Mouse (Mus musculus) cerebellum, adult 2 months (tissue): ENCODE measurements at regions not wholly inside any gene's neighbourhood (a gene's known extent, or its start where the extent isn't known, plus 50 kb on each side); places are given as distances from the start of the nearest gene placed in this dataset.

Source experiments
- DNase-seq, 2 experiments: peaks; one replicate each; pipeline ENCODE4 v3.0.0; 2021
- H3K27ac ChIP-seq: fragments of 200-500 bp; 2 replicates; pipeline ENCODE4 v1.5.1; 2012; ENCODE audit warnings: low read length, control low read depth, inconsistent platforms; ENCODE audit not compliant: insufficient read depth
- H3K27me3 ChIP-seq: fragments of 200-500 bp; 2 replicates; pipeline ENCODE4 v1.6.1; 2012; ENCODE audit warnings: inconsistent platforms, mild to moderate bottlenecking, low read length, moderate library complexity; ENCODE audit not compliant: control insufficient read depth, insufficient read depth
- H3K4me1 ChIP-seq: fragments of 200-500 bp; 2 replicates; pipeline ENCODE4 v1.6.1; 2011; ENCODE audit warnings: low read length; ENCODE audit not compliant: control insufficient read depth, insufficient read depth
- H3K4me3 ChIP-seq: fragments of 200-500 bp; replicated peaks from 2 replicates; pipeline ENCODE3; 2011; ENCODE audit warnings: mild to moderate bottlenecking, low read depth, low read length, control low read depth; ENCODE audit not compliant: insufficient read depth
- CTCF ChIP-seq: fragments of 200-500 bp; IDR thresholded peaks from 2 replicates; pipeline ENCODE4 v1.5.1; 2011; ENCODE audit warnings: low read depth, mild to moderate bottlenecking, control low read depth, low read length, moderate library complexity, borderline replicate concordance; ENCODE audit not compliant: insufficient read depth
- POLR2A ChIP-seq: fragments of 200-500 bp; IDR thresholded peaks from 2 replicates; pipeline ENCODE4 v1.6.1; 2011; ENCODE audit warnings: low read length, control low read depth, borderline replicate concordance; ENCODE audit not compliant: insufficient read depth
- WGBS: fragments of 180-500 bp; shearing (Covaris S2); methylation state at CpG from one replicate; pipeline ENCODE4 v1.1.7; 2018; 5-methylcytosine and 5-hydroxymethylcytosine counted together

DNA sequence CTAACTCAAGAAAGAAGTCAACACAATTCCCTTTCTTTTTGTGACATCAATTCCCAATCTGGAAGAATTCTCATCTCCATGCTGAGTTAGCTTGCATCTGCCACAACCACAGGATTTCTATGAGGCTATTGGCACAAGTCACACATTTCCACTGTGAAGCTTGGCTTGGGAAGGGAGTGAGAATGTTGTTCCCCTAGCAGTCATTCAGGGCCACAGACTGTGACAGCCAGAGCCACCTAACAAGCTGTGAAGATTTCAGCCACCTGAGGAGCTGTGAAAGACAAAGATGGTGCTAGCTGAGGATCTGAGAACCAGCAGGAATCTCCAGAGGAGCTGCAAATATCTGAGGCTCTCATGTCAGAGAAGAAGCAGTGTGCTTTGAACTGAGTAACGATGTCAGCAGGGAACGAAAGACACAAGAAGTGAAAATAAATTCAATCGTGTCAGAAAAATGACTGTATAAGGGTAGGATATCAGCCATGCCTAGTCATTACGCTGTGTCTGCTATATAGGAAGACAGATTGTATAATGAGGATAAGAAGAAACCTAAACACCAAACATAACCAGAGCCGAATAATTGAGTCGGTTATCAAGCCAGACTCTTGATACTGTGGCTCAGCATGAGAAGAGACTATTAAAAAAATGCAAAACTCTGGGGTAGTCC, 340.6 kb upstream of the Tusc1 start:
- DNase-seq, result peak in 1 of 2 experiments; percentile 8
- 9% methylated on average over 6 of the region's 6 CpGs for WGBS
- Histone ChIP-seq H3K4me3 (no peak overlapping the region), H3K4me1 (no peaks in the 10 kb centered on the region), H3K27ac (no peak overlapping the region), H3K27me3 (no peaks in the 10 kb centered on the region; the same call in 1 of the 2 replicates)
- TF ChIP-seq CTCF, result no peak
- no peak for TF ChIP-seq POLR2A

DNA sequence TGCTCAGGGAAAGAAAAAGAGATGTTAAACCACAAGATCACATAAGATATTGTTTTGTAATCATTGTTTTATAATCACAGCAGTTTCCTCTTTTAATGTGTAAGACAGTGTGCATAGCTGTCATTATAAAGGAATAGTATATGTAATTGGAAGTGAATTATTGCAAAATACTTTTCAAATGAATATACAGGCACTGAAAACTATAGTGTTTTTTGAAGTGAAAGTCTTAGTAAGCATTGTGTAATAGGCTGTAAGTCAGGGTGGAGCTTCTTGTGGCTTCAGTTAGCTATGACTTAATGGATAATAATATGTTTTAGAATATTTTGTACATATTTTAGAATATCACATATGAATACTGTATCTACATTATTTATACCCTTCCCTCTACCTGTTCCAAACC, 333.7 kb upstream of the Tusc1 start:
- TF ChIP-seq CTCF, result no peak
- TF ChIP-seq POLR2A, result no peak
- H3K27me3 ChIP-seq, result no peaks in the 10 kb centered on the region
- H3K27ac ChIP-seq, result no peak overlapping the region
- H3K4me1 ChIP-seq, result no peaks in the 10 kb centered on the region
- no peak for DNase-seq
- H3K4me3 ChIP-seq, result no peak overlapping the region

GRCm38 (mm10) chr4:93664293-93664692, 329.0 kb upstream of the Tusc1 start:
- H3K4me1 ChIP-seq, result no peaks in the 10 kb centered on the region
- H3K27me3 ChIP-seq, result no peaks in the 10 kb centered on the region
- H3K27ac ChIP-seq, result no peak overlapping the region
- 83% methylated on average over 1 of the region's 1 CpGs for WGBS
- no peak for DNase-seq
- H3K4me3 ChIP-seq, result no peak overlapping the region
- TF ChIP-seq POLR2A (no peak), CTCF (no peak)

DNA sequence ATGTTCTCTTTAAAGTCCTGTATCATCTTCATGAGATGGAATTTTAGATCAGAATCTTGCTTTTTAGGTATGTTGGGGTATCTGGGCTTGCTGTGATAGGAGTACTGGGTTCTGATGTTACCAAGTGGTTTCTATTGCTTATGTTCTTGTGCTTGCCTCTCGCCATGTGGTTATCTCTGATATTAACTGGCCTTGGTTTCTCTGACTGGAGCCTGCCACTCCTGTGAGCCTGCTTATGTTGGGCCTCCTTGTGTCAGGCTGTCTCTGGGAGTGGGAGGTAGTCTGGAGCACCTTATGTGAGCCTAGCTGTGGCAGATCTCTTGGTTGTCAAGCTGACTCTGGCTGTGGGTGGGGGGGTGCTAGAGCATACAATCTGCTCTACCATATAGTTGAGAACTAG, 302.9 kb upstream of the Tusc1 start:
- H3K27ac ChIP-seq, result no peak overlapping the region
- 97% methylated on average over 1 of the region's 1 CpGs for WGBS
- no peaks in the 10 kb centered on the region for H3K4me1 ChIP-seq
- H3K27me3 ChIP-seq, result no peaks in the 10 kb centered on the region
- no peak overlapping the region for H3K4me3 ChIP-seq
- TF ChIP-seq POLR2A (no peak), CTCF (no peak)
- no peak for DNase-seq

DNA sequence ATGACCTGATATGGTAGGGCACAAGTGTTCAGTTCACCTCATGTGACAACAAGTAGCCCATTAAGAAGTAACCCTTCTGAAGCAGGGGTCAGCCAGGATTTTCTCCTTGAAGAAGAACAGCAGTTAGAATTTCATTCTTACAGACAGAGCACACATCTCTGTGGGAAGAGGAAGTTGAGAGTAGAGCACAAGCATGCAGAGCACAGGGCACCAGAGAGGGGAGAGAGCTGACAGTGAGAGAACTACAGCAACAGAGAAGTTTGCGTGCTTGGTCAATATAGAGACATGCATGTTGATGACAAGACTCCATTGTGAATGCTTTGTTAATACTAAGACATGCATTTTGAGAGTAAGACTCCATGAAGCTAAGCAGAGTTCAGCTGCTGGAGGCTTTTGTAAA, 263.2 kb upstream of the Tusc1 start:
- H3K27ac ChIP-seq, result no peak overlapping the region
- no peak overlapping the region for H3K4me3 ChIP-seq
- DNase-seq, result no peak
- WGBS, result 92% methylated on average over 1 of the region's 1 CpGs
- no peaks in the 10 kb centered on the region for H3K27me3 ChIP-seq
- H3K4me1 ChIP-seq, result no peaks in the 10 kb centered on the region
- TF ChIP-seq POLR2A (no peak), CTCF (no peak)

DNA sequence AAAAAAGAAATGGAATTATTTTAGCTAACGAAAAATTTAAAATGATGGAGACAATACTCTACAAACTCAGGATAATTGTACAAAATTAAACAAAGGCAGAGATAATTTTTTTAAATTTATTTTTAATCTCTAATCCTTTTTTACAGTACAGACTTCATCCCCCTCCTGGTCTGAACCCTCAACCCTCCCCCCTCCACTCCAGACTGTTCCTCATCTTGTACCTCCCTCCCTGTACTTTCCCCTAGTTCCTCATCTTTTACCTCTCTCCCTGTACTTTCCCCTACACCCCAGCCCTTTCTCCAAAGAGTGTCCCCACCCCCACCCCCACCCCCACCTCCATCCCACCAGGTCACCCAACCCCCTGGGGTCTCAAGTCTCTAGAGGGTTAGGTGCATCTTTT, 249.0 kb upstream of the Tusc1 start:
- TF ChIP-seq CTCF, result no peak
- no peak for TF ChIP-seq POLR2A
- 95% methylated on average over 1 of the region's 1 CpGs for WGBS
- H3K27me3 ChIP-seq, result no peaks in the 10 kb centered on the region
- no peak overlapping the region for H3K27ac ChIP-seq
- H3K4me1 ChIP-seq, result no peaks in the 10 kb centered on the region
- no peak overlapping the region for H3K4me3 ChIP-seq
- no peak for DNase-seq

- H3K4me1 ChIP-seq, result no peaks in the 10 kb centered on the region
- DNase-seq, result no peak
- no peaks in the 10 kb centered on the region for H3K27me3 ChIP-seq
- TF ChIP-seq CTCF (no peak), POLR2A (no peak)
- WGBS, result 79% methylated on average over 4 of the region's 4 CpGs
- H3K4me3 ChIP-seq, result no peak overlapping the region
- no peak overlapping the region for H3K27ac ChIP-seq
Measured at GRCm38 (mm10) chr4:93583670-93584303, 248.5 kb upstream of the Tusc1 start.

- TF ChIP-seq CTCF (no peak), POLR2A (no peak)
- no peak for DNase-seq
- no peak overlapping the region for H3K4me3 ChIP-seq
- H3K27ac ChIP-seq, result no peak overlapping the region
- no peaks in the 10 kb centered on the region for H3K4me1 ChIP-seq
- 81% methylated on average over 5 of the region's 5 CpGs for WGBS
- no peaks in the 10 kb centered on the region for H3K27me3 ChIP-seq
Measured at GRCm38 (mm10) chr4:93579343-93579742, 244.0 kb upstream of the Tusc1 start.
